Mouse (Mus musculus) hindbrain, embryonic 16.5 days (tissue): ENCODE measurements around the gene Gm8994. TPM values are rescaled to one million over a fixed set of nuclear protein-coding genes. Genes with fewer than 3 reads are reported as not detected.
"Not testable (repeated sequence)": the region's sequence is repeated elsewhere in the genome, so short reads cannot be mapped to it uniquely, and the experiment has no call there.

Experiments used
- ATAC-seq: fragments of 200-750 bp; cut with Nextera tagmentation; 2 replicates; pipeline ENCODE4 v1.8.0; 2017; ENCODE audit warnings: moderate TSS enrichment, moderate library complexity
- H3K27ac ChIP-seq: fragments of 300-500 bp; sonication (generic); 2 replicates; pipeline ENCODE4 v1.5.1; 2014; ENCODE audit warnings: low read depth, mild to moderate bottlenecking, control low read depth, low read length, moderate library complexity
- H3K27me3 ChIP-seq: fragments of 300-500 bp; sonication (generic); replicated peaks from 2 replicates; pipeline ENCODE4 v1.6.1; 2014; ENCODE audit warnings: low read length; ENCODE audit not compliant: control insufficient read depth, insufficient read depth
- H3K36me3 ChIP-seq: fragments of 300-500 bp; sonication (generic); 2 replicates; pipeline ENCODE4 v1.6.1; 2014; ENCODE audit warnings: mild to moderate bottlenecking, low read length, moderate library complexity, mixed read lengths; ENCODE audit not compliant: control insufficient read depth, insufficient read depth
- H3K4me1 ChIP-seq: fragments of 300-500 bp; sonication (generic); 2 replicates; pipeline ENCODE4 v1.6.1; 2014; ENCODE audit warnings: low read depth, low read length; ENCODE audit not compliant: control insufficient read depth, insufficient read depth
- H3K4me2 ChIP-seq: fragments of 300-500 bp; sonication (generic); 2 replicates; pipeline ENCODE4 v1.6.1; 2014; ENCODE audit warnings: mild to moderate bottlenecking, low read length, control low read depth, moderate library complexity
- H3K4me3 ChIP-seq: fragments of 300-500 bp; sonication (generic); 2 replicates; pipeline ENCODE4 v1.5.1; 2014; ENCODE audit warnings: mild to moderate bottlenecking, low read length, control low read depth, moderate library complexity
- H3K9ac ChIP-seq: fragments of 300-500 bp; sonication (generic); 2 replicates; pipeline ENCODE4 v1.6.1; 2014; ENCODE audit warnings: low read depth, mild to moderate bottlenecking, control low read depth, low read length, moderate library complexity
- H3K9me3 ChIP-seq: fragments of 300-500 bp; sonication (generic); 2 replicates; pipeline ENCODE4 v1.6.1; 2014; ENCODE audit warnings: mild to moderate bottlenecking, low read length, moderate library complexity; ENCODE audit not compliant: control insufficient read depth
- WGBS: fragments of 180-500 bp; shearing (Covaris S2); extraction: QIAGEN DNeasy Blood & Tissue Kit; methylation state at CpG from one replicate; pipeline ENCODE4 v1.1.7; 2014; 5-methylcytosine and 5-hydroxymethylcytosine counted together
- polyA plus RNA-seq: library from polyadenylated mRNA; unstranded; fragments of >200 nt; fragmentation: Nextera tagmentation; extraction: Ambion mirVana; gene quantifications from 2 replicates; pipeline ENCODE4 v1.2.1, GENCODE M21; 2015

Gm8994 gene
- not detected in 2 replicates for polyA plus RNA-seq

GRCm38 (mm10) chr6:136327239-136327638 lies at the start of gene Gm8994:
TSS of gene Gm8994 (plus strand) at chr6:136327539.
- ATAC-seq, H3K27me3 ChIP-seq: not testable (repeated sequence)
- WGBS, result 94% methylated on average over 4 of the region's 4 CpGs

GRCm38 (mm10) chr6:136277685-136278084 lies 49.7 kb upstream of the Gm8994 start:
- no peak overlapping the region for H3K9ac ChIP-seq
- H3K9me3 ChIP-seq, result no peaks in the 10 kb centered on the region
- no peak overlapping the region for H3K27ac ChIP-seq
- no peaks in the 10 kb centered on the region for H3K27me3 ChIP-seq
- no peak overlapping the region for H3K4me2 ChIP-seq
- no peak overlapping the region for H3K4me3 ChIP-seq
- no peak for ATAC-seq
- H3K4me1 ChIP-seq, result no peaks in the 10 kb centered on the region
- H3K36me3 ChIP-seq, result no peaks in the 10 kb centered on the region
- 79% methylated on average over 4 of the region's 4 CpGs for WGBS

More at GRCm38 (mm10) chr6:136327239-136327638, at the start of gene Gm8994:
- not testable (repeated sequence) for H3K4me2 ChIP-seq, H3K4me3 ChIP-seq, H3K9me3 ChIP-seq, H3K36me3 ChIP-seq, H3K4me1 ChIP-seq, H3K9ac ChIP-seq, H3K27ac ChIP-seq

- Histone ChIP-seq H3K4me2 (no peak overlapping the region), H3K27ac (no peak overlapping the region), H3K27me3 (no peaks in the 10 kb centered on the region), H3K4me3 (no peak overlapping the region), H3K9ac (no peak overlapping the region), H3K4me1 (no peaks in the 10 kb centered on the region), H3K9me3 (no peaks in the 10 kb centered on the region), H3K36me3 (no peaks in the 10 kb centered on the region)
- WGBS, result 73% methylated on average over 8 of the region's 8 CpGs
- peak; percentile 60; the same call in 1 of the 2 replicates for ATAC-seq
These were observed 42.8 kb upstream of the Gm8994 start for GRCm38 (mm10) chr6:136284565-136284964.

GRCm38 (mm10) chr6:136286180-136286579 lies 41.2 kb upstream of the Gm8994 start:
- no peak for ATAC-seq
- Histone ChIP-seq H3K9ac (no peak overlapping the region), H3K4me2 (no peak overlapping the region), H3K9me3 (no peaks in the 10 kb centered on the region), H3K36me3 (no peaks in the 10 kb centered on the region), H3K4me3 (no peak overlapping the region), H3K27me3 (no peaks in the 10 kb centered on the region), H3K27ac (no peak overlapping the region), H3K4me1 (no peaks in the 10 kb centered on the region)
- 71% methylated on average over 11 of the region's 11 CpGs for WGBS

GRCm38 (mm10) chr6:136286589-136286988 lies 40.8 kb upstream of the Gm8994 start:
- no peaks in the 10 kb centered on the region for H3K36me3 ChIP-seq
- WGBS, result 55% methylated on average over 4 of the region's 4 CpGs
- no peak overlapping the region for H3K4me3 ChIP-seq
- no peak overlapping the region for H3K4me2 ChIP-seq
- ATAC-seq, result no peak
- H3K9me3 ChIP-seq, result no peaks in the 10 kb centered on the region
- no peaks in the 10 kb centered on the region for H3K4me1 ChIP-seq
- H3K27ac ChIP-seq, result no peak overlapping the region
- H3K9ac ChIP-seq, result no peak overlapping the region
- H3K27me3 ChIP-seq, result no peaks in the 10 kb centered on the region

- 92% methylated on average over 3 of the region's 3 CpGs for WGBS
- H3K4me1 ChIP-seq, result no peaks in the 10 kb centered on the region
- H3K27me3 ChIP-seq, result no peaks in the 10 kb centered on the region
- H3K4me2 ChIP-seq, result no peak overlapping the region
- H3K9ac ChIP-seq, result no peak overlapping the region
- H3K9me3 ChIP-seq, result peaks cover 2% of the 10 kb centered on the region; the same call in 1 of the 2 replicates
- H3K27ac ChIP-seq, result no peak overlapping the region
- H3K4me3 ChIP-seq, result no peak overlapping the region
- ATAC-seq, result no peak
- no peaks in the 10 kb centered on the region for H3K36me3 ChIP-seq
These were observed 35.9 kb upstream of the Gm8994 start for GRCm38 (mm10) chr6:136291424-136291823.

- Histone ChIP-seq H3K27ac (no peak overlapping the region), H3K4me1 (no peaks in the 10 kb centered on the region)
- 75% methylated on average over 11 of the region's 11 CpGs for WGBS
These were observed 35.2 kb upstream of the Gm8994 start for GRCm38 (mm10) chr6:136291951-136292714.

GRCm38 (mm10) chr6:136293700-136294099 lies 33.6 kb upstream of the Gm8994 start:
- H3K4me2 ChIP-seq, result no peak overlapping the region
- H3K36me3 ChIP-seq, result no peaks in the 10 kb centered on the region
- no peaks in the 10 kb centered on the region for H3K4me1 ChIP-seq
- no peak overlapping the region for H3K27ac ChIP-seq
- no peaks in the 10 kb centered on the region for H3K27me3 ChIP-seq
- 87% methylated on average over 6 of the region's 6 CpGs for WGBS
- no peak overlapping the region for H3K9ac ChIP-seq
- no peak overlapping the region for H3K4me3 ChIP-seq
- peaks cover 2% of the 10 kb centered on the region; the same call in 1 of the 2 replicates for H3K9me3 ChIP-seq
- no peak for ATAC-seq

More at GRCm38 (mm10) chr6:136291951-136292714, 35.2 kb upstream of the Gm8994 start:
- no peaks in the 10 kb centered on the region for H3K27me3 ChIP-seq
- ATAC-seq, result no peak
- H3K9ac ChIP-seq, result no peak overlapping the region
- peaks cover 2% of the 10 kb centered on the region; the same call in 1 of the 2 replicates for H3K9me3 ChIP-seq
- H3K4me3 ChIP-seq, result no peak overlapping the region
- H3K36me3 ChIP-seq, result no peaks in the 10 kb centered on the region
- no peak overlapping the region for H3K4me2 ChIP-seq

GRCm38 (mm10) chr6:136295821-136296220 lies 31.5 kb upstream of the Gm8994 start:
- H3K9ac ChIP-seq, result no peak overlapping the region
- no peak overlapping the region for H3K27ac ChIP-seq
- peak; percentile 82 for ATAC-seq
- no peak overlapping the region for H3K4me2 ChIP-seq
- no peaks in the 10 kb centered on the region for H3K27me3 ChIP-seq
- no peaks in the 10 kb centered on the region for H3K4me1 ChIP-seq
- no peak overlapping the region for H3K4me3 ChIP-seq
- WGBS, result 68% methylated on average over 4 of the region's 4 CpGs
- H3K36me3 ChIP-seq, result no peaks in the 10 kb centered on the region
- peaks cover 2% of the 10 kb centered on the region; the same call in 1 of the 2 replicates for H3K9me3 ChIP-seq
